Mouse (Mus musculus) layer of hippocampus, adult 18-20 months (tissue): ENCODE measurements around the gene Lcor. TPM values are rescaled to one million over a fixed set of nuclear protein-coding genes. Genes with fewer than 3 reads are reported as not detected.
A peak's percentile ranks its signal among the peaks of the same experiment; 100 is the strongest.

Source experiments
- DNase-seq, 2 experiments: peaks; one replicate each; pipeline ENCODE4 v3.0.0; 2022; ENCODE audit warnings: low spot score in 2 of 2
- long read RNA-seq: library from polyadenylated mRNA; stranded (forward); transcript quantifications from one replicate; pipeline ENCODE4 v2.0.0, GENCODE M21; 2021
- total RNA-seq, 2 experiments: library from RNA; stranded (reverse); gene quantifications; 2 replicates each; pipeline ENCODE4 v1.2.3; 2021

The Lcor gene
- 10 to 100 TPM; 19.0 to 20.4 TPM for total RNA-seq
- long read RNA-seq, full-length matches to known transcripts: 1 of 7 reads
- long read RNA-seq, partial matches to known transcripts: 0 of 7 reads
- long read RNA-seq, other reads (novel, unspliced or antisense): 6 of 7 reads

GRCm38 (mm10) chr19:41482190-41482908 lies at the start of gene Lcor:
Lcor (plus strand) TSS chr19:41482637.
- DNase-seq: peak; percentile 76 to 89

DNA sequence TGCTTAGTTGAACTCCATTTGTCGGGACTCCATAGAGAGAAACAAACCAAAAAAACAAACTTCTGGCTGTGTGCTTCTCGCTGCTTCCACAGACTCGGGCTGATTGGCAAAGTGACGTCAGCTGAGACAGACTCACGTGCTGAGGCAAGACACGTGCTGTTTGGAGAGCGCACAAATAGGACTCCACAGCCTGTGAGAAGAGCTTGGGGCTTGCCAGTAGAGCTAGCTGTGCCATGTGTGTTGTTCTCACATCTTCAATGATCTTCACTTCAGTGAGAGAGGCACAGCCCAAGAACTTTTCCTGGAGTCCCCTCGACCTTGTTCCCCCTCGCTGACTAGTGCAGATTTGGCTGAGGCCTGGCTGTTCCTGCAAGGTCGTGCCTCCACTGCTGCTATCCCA lies 47.1 kb upstream of the Lcor start:
- no peak for DNase-seq

GRCm38 (mm10) chr19:41436461-41436860 lies 46.0 kb upstream of the Lcor start:
- DNase-seq: no peak

DNA sequence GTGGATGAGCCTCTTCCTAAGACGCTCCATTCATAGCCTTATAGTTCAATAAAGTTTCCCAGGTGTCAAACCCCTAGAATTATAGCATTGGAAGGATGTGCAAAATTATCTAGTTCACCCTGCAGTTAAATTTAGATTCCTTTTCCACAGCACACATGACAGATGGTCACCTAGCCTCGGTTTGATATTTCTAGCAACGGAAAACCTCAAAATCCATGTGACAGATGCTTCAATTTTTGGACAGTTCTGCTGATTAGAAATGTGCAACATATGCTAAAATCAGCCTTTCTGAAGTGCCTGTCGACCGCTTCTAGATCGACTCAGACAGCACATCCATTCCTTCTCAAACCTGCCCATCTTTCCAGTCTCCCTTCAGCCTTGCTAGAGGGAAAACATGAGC lies 43.5 kb upstream of the Lcor start:
- peak; percentile 23 to 70 for DNase-seq

GRCm38 (mm10) chr19:41441446-41441845 lies 41.0 kb upstream of the Lcor start:
- no peak for DNase-seq

DNA sequence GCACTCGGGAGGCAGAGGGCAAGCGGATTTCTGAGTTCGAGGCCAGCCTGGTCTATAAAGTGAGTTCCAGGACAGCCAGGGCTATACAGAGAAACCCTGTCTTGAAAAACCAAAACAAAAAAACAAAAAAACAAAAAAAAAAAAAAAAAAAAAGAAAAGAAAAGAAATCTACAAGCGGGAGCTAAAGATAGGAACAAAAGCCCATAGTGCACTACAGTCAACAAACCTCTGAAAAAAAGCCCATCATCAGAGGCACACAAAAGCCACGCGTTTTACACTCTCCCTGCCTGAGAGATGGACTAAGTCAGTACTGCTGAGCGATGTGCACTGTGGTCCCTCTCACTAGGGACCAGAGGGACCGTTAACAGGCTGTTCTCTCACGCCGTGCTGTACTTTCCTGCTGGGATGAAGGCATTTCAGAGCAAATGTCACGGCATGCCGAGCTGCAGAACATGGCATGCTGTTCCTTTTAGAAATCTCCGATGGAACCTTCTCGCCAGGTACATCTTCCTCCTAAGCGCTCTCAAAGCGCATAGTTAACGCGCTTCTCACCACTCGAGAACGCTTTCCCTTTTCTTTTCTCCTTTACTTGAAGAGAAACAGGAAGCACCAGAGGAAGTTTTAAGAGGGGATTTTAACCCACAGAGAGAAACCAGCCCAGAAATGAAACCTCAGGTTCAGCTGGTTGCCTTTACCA lies 40.4 kb upstream of the Lcor start:
- DNase-seq: no peak

- DNase-seq: peak in 1 of 2 experiments; percentile 16
Measured at GRCm38 (mm10) chr19:41442608-41442969, 39.8 kb upstream of the Lcor start.

DNA sequence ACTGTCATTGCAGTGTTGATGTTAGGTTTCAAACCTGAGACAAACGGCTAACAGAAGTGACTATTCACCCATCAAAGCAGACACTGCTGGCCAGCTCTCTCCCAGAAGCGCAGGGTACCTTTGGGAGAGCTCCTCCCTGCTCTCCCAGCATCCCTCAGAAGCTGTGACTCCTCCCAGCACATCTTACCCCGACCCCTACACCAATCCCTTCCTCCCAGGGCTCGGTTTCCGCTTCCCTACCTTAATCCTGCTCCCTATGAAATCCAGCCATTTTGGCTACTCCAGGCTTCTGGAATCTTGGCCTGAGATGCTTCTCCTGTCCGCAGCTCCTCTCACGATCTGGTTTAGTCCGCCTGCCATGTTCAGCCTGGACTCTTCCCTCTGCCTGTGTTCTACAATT lies 37.9 kb upstream of the Lcor start:
- no peak for DNase-seq

DNA sequence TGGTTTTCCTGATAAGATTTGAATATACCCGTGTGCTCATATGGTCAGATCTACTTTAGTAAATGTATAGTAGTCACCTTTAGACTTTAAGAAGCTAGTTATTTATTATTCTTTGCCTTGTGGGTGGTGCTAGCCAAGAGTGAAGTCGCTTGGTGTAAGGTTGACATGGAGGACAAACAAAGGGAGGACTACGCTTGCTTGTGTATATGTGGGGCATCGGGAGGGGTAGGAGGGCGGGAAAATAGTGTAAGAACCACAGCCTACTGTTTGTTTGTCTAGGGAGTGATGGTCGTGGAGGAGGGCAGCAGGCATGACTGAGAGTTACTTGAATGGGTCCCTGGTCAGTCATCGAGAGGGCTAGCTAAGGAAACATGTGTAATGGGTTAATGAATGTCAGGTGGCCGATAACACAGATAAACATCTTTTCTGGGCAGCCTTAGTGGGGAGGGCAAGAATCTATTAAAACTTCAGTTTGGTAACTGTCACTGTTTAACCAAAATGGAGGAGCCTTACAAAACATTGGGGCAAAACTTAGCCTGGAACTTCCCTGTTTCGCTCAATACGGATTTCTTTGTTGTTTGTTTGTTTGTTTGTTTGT lies 37.3 kb upstream of the Lcor start:
- DNase-seq: no peak

- DNase-seq: no peak
Measured at GRCm38 (mm10) chr19:41445723-41446122, 36.7 kb upstream of the Lcor start.

DNA sequence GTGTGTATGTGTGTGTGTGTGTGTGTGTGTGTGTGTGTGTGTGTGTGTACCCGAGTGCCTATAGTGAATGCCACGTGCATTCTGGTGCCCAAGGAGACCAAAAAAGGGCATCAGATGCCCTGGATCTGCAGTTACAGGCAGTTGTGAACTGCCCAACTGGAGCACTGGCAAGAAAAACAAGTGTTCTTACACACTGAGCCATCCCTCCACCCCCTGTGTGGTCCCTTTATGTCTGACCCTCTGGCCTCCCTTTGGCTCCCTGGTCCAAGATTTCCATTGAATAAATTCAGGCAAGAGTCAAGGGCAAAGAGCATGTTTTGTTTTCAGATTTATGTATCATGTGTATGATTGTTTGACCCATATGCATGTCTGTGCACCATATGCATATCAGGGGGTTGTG lies 35.3 kb upstream of the Lcor start:
- no peak for DNase-seq

- DNase-seq: no peak
Measured at GRCm38 (mm10) chr19:41447760-41448159, 34.7 kb upstream of the Lcor start.

- DNase-seq: no peak
Measured at GRCm38 (mm10) chr19:41449415-41450075, 32.9 kb upstream of the Lcor start.

GRCm38 (mm10) chr19:41452166-41452565 lies 30.3 kb upstream of the Lcor start:
- DNase-seq: no peak

GRCm38 (mm10) chr19:41454601-41455000 lies 27.8 kb upstream of the Lcor start:
- DNase-seq: no peak

DNA sequence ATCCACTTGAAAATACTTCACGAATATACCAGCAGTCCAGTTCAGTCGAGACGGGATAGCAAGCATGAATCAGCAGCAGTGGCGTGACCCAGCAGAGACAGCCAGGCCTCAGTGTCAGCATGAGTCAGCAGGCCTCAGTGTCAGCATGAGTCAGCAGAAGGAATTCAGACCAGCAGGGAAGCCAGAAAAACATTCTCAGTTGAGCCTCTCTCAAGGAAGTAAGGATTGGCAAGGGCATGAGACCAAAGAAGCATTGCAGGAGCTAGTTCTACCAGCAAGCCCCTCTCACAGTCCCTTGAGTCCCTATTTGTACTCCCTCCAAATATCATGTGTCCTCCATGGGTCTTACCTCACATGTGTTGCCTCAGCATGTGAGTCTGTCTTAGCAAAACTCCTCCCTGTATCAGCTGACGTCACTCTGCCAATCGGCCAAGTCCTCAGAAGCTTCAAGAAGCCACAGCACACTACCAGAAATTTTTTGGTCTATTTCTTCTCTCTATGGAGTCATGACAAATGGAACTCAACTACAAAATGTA lies 27.3 kb upstream of the Lcor start:
- no peak for DNase-seq

GRCm38 (mm10) chr19:41457181-41457580 lies 25.3 kb upstream of the Lcor start:
- DNase-seq: no peak

GRCm38 (mm10) chr19:41462166-41462735 lies 20.2 kb upstream of the Lcor start:
- no peak for DNase-seq

GRCm38 (mm10) chr19:41463841-41464240 lies 18.6 kb upstream of the Lcor start:
- DNase-seq: no peak

- no peak for DNase-seq
Measured at GRCm38 (mm10) chr19:41466475-41466874, 16.0 kb upstream of the Lcor start.

DNA sequence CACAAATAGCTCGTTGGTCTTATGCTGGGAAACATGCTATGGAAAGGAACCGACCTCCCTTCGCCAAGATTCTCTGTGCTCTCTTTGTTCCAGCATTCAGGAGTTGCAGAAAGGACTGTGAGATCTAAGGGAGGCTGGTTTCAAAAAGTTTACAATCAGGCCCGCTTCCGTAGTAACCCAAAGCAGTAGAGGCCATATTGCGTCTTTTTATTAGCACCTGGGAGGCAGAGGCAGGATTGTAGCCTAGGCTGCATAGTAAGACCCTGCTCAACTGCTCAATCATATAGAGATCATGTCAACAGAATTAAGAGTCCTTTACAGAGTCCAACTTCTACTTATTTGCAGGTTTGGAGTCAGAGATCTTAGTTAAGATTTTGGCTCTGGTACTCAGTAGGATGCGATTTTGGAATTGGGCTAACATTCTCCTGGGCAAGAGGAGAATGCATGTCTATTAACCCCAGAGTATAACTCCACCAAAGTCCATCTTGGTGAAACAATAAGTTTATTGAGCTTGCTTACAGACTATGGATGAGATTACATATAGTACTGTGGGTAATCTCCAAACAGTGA lies 8.8 kb upstream of the Lcor start:
- no peak for DNase-seq
